Mouse (Mus musculus): ENCODE measurements around the gene Gm5157.
"Not testable (repeated sequence)": the region's sequence is repeated elsewhere in the genome, so short reads cannot be mapped to it uniquely, and the experiment has no call there.

The Gm5157 gene

GRCm38 (mm10) chr7:21190323-21190722 is at the start of gene Gm5157:
Gene Gm5157, minus strand, starts transcription at chr7:21190423.
- not testable (repeated sequence) for DNase-seq (ENCODE audit: extremely low spot score, low read depth, low spot score)

GRCm38 (mm10) chr7:21161885-21162284 is 28.3 kb downstream of the Gm5157 start, which contains the start of gene Vmn1r123:
Gene Vmn1r123, plus strand, starts transcription at chr7:21162185.
- DNase-seq (ENCODE audit: extremely low spot score, low read depth, low spot score), result not testable (repeated sequence)
